Mouse (Mus musculus) brain, embryonic 18.5 days (tissue): Measurements from ENCODE around the gene Fancc.

Source experiments
- DNase-seq: peaks from one replicate; pipeline ENCODE4 v3.0.0-alpha.2; 2012; ENCODE audit warnings: low read depth, low spot score

Fancc gene

DNA sequence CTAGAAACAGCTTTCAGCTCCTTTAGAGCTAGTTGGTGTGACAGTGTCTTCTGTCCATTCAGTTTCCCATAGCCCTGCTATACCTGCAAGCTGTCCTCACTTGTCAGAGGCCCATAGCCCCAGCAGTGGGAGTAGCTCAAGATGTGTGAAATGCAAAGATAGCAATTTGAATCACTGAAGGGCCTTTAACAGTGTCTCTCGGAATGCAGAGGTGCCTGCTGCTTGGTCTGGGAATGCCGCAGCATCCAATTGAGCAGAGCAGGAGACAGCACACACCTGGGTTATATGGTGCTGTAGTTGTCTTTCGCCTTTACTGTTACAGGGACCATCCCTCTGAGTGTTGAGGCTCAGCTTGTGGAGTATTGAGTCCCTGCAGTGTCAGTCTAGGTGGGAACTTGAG is 203.4 kb downstream of the Fancc start:
- DNase-seq: no peak

DNA sequence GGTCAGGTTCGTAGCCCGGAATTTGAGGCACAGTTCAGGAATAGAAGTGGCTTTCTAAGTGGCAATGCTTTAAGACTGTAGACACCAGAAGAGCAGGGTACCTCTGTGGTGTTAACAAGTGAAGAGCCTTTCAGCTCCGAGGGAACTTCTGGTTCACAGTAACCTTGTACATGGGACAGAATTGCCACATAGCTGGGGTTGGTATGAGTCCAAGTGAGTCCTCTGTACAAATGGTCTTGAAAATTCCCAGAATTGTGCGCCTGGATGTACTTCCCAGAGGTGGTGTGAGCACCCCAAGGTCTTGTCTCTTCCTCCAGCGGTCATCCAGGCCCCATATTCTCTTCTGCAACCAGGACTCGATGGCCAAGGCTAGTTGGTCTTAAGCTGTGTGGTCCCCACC is 206.1 kb downstream of the Fancc start:
- no peak for DNase-seq

DNA sequence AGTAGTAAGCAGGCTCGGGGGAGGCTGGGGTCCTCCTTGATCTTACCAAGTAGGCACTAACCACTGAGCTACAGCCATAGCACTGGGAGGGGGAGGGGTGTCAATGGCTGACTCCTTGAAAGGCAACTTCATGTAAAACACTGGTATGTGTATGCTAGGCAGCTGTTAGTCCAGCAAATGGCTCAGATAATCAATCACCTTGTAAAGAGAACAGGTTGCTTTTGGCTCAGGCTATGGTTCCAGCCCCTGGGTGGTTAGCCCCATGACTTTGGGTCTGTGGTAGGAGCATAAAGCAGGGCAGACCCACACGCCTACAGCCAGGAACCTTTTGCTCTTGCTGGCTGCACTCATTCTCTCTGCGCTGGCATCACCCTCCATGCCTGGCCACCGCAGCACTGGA is 207.0 kb downstream of the Fancc start:
- DNase-seq: no peak

DNA sequence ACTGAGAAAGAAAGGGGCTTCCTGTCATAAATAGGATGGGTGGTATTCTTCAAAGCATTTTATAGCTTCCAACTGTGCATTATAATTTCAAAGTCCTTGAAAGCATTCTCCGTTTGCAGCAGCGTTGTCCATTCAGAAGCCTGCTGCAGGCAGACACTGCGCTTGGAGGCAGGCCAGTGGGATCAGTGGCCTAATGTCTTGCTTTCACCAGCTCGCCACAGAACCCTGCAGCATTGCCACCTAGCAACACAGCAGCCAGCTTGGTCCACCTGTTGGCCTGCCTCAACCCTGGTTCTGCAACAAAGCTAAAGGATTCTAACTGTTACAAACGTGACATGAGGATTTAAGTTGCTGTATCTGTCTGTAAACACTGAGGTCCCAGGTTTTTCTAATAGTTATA is 207.4 kb downstream of the Fancc start:
- no peak for DNase-seq

DNA sequence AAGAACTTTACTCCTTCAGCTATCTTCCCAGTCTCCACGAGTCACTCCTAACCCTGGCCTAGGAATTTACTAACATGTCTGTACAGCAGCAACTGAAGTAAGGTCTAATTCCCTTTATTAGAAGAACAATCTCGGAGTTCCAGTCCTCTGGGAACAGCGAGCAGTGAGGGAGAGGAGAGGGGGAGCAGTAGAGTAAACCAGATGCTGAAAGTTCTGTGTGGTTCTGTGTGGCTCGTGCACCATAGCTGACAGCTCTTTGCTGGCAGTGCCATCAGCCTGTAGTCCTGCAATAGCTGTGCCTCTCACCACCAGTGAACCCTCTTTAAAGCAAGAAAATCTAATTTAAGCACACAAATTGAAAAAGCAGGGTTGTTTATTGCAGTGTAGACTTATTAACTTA is 207.9 kb downstream of the Fancc start:
- no peak for DNase-seq

DNA sequence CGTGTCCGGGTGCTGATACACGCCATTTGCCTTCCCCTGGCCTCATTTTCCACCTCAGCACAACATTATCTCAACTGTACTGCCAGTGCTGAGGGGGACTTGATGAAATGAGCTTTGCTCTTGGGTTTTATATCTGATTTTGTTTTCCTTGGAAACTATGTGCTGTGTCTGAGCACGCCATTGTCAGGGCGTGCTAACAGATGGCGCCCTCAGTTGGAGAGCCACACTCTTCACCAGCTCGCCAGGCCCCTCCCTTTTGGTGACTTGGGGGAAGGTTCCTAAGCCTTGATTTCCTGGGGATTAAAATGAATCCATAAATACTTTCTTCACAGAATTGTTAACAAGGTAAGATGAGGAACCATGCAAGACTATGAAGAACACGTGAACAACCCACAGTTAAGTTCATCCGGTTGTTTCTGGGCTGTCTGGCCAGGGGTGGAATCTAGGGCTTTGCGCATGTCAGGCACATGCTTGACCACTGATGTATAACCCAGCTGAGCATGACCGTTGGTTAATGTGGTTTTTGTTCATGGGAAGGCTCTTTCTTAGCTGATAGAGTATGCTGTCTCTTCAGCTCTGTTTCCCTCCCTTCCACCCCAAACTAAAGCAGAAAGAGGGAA is 210.5 kb downstream of the Fancc start:
- DNase-seq: no peak

DNA sequence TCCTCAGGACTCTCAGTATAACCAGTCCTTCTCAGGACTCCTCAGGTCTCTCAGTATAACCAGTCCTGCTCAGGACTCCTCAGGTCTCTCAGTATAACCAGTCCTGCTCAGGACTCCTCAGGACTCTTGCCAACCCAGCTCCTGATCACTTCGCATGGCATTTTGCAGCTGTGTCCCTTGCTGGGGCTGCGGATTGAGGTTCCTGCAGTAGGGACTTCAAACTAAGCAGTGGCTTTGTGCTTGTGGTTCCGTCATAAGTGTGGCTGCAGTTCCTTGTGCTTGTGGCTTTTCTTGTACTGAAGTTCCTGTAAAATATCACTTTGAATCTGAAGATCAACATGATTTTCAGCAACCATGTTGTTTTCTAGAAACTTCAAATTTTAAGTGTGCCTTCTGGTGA is 212.3 kb downstream of the Fancc start:
- no peak for DNase-seq

DNA sequence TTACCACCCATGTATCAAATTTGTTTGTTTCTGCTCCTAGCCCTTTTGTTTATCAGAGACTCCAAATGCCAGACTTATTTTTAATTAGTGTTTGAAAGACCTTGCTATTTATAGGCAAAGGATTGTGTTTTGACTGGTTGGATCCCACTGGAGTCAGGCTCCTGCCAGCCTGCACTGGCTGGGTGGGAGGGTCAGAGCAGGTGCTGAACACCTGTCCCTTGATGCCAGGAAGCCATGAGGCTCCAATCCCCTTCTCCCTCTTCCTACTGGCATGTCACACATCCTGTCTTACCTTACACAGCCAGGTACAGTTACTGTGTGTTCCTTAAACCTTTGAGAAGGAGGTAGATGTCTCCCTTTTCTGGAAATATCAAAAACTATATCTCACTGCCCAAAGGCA is 213.8 kb downstream of the Fancc start:
- DNase-seq: no peak

DNA sequence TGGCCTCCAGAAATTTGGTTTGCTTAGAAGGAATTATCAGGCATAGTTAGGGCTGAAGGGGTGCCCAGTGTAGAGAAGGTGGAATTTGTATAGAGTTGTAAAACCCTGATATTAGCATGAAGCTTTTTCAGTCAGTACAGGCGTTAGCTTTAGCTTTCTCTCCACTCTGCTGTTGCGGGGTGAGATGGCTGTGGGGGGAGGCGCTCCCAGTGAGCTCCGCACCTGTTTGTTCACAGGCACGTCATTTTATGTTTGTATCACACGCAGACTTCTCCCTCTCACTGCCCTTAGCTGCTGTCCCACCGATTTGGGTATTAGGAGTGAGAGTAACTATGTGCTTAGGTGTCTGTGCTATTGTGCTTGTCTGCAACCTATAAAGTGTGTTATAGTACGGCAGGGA is 215.9 kb downstream of the Fancc start:
- no peak for DNase-seq

DNA sequence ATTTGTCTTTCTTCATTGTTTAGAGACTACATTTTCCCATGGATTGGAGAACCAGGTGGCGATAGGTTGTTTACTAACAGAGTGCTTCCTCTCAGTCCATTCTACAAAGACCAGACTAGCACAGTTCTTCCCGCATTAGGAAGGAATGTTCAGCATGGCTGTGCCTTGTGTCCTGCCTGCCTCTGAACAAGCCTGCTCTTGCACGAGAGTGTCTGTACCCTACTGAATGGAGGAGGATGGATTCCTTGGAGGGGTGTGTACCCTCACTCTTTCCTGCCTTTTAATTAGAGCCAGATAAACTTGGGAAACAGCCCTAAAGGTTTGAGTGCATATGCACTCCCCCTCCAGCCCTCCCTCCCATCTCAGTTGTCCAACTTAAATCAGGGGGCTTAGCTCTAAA is 216.7 kb downstream of the Fancc start:
- no peak for DNase-seq

DNA sequence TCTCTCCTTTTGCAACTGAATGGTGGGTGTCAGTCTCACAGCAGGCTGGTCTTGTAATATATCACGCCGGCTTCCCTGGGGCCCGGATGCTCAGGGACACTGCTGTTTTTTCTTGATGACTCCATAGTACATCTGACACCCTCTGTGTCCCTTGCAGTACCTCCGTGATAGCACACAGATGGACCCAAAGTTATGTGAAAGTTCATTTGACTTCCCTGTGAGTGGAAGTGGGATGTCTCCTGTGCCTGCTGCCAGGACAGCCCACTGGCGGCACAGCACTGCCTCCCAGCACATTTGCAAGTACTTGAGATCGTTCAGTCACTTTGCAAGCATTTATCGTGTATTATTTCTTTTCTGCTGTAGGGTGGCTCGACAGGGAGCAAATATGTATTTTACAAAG is 217.3 kb downstream of the Fancc start:
- no peak for DNase-seq

DNA sequence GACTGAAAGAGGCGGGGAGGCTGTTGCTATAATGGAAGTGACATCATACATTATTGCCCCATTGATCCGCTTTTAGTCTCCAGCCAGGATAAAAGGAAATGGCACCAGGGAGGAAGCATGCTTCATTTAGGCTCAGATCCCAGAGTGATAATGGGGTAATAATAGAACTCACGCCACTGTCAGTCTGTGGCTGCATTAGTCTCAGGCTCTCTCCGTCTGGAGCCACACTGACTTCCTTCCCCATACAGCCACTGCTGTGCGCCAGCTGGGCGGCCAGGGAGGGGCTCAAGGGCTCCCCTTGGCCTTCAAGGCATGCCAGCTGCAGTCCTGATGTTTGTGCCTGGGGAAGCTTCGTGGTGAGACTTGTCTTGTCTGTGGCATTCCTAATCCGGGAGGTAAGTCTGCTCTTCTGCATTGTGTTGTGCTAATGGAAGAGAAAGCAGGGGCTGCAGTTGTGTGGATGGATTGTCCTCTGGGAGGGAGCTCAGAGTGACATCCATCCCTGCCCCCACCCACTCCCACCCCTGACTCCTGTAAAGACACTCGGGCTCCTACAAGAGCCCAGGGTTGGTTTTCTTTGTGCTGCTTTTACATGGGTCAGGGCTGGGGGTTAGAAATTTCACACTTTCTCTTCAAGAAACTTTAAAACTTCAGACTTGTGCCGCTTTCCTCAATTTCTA is 218.1 kb downstream of the Fancc start:
- no peak for DNase-seq

DNA sequence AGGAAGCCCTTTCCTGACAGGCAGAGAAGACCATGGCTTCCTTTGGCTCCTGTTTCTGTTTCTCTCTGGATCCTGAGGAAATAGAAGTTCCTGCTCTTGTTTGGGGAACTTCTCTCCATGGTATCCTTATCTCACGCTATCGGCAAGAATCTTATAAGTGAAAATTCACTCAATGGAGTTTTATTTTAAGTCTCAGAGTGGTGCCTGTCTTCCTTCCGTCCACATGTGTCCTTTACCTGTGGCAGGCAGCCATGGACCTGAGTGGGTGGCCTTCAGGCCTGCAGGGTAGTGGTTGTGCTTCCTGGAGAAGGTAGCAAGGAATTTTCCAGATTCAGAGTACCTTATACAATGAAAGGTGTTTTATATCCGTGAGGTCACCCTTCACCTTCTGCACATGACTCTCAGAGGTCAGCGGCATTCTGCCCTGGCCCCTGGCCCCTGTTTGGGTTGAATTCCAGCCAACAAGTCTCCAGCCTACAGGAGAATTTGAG is 218.9 kb downstream of the Fancc start:
- DNase-seq: no peak

DNA sequence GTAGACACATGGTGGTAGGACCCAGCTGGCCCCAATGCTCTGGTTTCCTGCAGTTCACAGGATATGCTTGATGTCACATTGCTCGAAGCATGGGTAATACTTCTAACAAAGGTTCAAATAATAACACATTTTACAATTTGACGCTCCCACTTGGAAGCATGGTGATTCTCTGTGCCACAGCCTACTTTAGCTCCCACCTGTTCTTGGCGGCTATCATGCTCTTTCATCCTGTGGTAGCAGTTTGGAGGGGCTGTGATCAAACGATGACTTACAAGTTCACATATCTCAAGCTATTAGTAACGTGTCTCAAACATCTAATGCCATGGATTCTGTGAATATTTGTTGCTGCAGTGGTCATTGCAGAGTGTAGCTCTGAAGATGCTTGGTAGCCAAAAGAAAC is 219.8 kb downstream of the Fancc start:
- no peak for DNase-seq

DNA sequence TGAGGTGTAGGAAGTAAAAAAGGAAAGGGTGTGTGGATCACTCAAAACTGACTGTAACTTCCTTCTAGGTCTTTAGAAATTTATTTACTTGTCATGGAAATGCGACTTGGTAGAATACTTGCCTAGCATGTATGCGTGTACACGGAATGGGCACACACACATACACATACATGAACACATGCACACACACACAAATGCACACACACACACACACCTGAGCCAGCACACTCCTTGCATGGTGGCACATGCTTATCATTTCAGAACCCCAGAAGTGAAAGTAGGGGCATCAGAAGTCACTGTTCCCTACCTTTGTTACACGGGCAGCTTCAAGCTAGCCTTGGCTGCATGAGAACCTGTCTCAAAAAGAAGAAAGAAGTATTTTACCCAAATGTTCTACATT is 220.7 kb downstream of the Fancc start:
- no peak for DNase-seq

DNA sequence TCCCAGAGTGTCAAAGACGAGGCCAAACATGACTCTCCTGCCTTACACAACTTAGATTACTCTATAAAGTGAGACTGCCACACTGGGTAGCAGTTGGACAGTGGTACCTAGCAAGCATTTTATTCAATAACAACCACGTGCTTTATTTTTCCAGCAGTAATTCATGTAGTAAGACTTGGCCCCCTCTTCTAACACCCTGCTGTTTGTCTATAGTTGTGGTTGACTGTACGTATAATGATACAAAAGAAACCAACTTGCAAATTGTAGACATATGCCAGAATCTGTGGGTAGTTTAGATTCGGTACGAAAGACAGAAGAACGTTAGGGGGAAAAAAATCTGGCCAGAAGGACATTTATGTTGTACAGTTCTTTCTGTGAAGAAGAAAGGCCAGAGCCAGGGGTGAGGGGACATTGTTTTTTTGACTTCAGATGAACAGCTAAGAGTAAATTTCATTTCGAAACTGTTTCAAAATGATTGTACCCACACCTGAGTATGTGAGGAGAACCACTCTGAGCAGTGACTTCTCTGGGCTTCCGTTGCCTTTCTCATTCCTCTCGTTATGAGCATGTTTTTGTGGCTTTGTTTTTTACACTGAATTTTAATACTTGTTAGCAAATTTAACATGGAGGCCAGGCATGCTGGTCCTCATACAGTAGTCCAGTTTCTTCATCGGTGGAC is 222.5 kb downstream of the Fancc start:
- no peak for DNase-seq

DNA sequence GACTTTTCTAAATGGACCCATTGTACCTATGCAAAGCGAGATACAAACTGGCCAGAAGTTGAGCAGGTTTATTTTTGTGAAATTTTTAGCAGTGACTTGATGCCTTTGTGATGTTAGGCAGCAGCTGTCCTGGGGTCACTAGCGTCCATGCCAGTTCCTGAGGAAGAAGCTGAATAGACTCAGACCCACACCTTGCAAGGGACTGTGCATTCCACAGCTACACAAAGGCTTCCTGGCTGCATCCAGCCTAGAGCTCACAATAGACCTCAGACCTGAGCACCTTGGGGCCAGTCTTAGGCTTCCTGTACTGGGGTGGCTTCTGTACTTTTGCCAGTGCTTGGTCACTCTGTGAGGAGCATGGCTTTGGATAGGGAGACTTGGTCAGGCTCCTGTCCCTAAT is 223.2 kb downstream of the Fancc start:
- no peak for DNase-seq

DNA sequence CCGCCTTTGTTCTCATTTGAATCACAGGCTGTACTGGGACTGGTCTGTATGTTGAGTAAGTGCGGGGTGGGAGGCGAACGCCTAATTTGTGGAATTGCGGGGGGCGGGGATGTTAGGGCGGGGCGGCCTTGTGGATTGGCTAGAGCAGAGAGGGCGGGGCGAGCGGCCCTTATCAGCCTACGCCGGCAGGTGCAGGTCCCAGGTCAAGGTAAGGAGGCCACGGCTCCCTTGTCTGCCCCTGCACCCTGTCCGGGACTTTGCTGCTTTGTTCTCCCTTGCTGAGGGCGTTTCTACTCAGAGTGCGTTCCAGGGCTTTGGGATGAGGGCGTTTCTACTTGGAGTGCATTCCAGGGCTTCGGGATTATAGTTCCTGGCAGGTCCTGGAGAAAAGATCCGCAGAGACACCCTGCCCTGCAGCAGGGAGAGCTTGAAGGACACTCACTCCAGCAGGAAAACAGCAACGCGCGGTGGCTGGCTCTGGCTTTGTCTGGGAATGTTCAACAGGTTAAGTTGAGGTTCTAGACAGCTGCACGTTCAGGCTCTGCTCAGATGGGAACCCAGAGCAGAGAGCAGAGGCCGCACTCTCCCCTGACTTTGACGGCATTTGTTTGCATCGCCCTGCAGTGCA is 224.4 kb downstream of the Fancc start:
- no peak for DNase-seq

DNA sequence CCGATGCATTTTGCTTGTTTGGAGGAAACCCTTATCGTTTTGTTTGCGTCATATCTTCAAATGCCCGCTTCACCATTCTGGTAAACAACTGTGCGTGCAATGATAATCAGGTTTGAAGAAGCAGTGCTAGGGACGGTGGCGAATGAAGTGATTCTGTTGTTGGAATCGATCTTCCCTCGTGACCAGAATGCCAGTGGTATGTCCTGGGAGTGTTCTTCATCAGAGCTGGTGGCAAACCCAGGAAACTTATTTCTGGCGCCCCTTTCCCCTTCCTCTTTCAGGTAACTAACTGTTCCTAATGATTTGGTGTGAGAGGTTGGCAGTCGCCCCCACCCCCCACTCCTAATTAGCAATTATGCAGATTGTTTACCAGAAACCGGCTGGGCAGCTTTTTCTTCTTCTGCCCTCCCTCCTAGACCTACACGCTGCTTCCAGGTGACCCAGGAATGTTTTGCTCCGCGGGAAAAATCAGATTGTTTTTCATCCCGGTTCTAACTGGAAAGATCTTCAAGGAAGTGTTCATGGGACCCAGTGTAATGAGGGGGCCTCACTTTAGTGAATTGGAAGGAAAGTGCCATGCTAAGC is 225.0 kb downstream of the Fancc start:
- DNase-seq: no peak

DNA sequence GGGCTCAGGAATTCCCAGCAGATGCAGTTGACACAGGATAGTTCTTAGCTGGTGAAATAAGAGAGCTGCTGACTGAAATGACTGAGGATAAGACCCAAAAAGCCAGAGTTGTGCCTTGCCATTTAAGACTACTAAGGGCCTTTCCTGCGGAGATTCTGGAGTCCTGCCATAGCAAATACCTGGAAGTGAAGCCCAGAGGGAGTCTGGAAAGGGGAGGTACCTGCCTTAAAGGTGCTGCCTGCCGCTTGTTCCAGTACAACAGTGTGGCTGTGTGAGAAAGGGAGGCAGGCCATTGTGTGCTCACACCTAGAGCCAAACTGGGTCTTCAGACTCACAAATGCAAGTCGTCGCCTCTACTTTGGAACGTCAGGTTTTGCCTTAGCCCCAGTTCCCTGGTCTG is 226.9 kb downstream of the Fancc start:
- DNase-seq: no peak

DNA sequence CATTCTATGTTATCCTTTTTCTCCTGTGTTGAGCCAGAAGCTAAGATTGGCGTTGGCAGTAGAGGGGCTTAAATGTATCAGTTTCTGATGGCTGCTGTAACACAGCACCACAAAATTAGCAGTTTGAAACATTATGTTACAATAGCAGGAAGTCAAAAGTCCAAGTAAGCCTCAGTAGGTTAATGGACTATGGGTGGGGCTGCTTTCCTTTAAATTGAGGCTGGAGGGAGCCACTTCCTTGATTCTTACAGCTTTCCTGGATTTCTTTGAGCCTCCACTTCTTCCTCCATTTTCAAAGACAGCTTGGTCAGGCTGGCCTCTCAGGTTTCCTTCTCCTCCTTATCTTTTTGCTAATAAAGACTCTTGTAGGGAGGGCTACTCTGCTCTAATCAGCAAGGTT is 228.3 kb downstream of the Fancc start:
- no peak for DNase-seq

DNA sequence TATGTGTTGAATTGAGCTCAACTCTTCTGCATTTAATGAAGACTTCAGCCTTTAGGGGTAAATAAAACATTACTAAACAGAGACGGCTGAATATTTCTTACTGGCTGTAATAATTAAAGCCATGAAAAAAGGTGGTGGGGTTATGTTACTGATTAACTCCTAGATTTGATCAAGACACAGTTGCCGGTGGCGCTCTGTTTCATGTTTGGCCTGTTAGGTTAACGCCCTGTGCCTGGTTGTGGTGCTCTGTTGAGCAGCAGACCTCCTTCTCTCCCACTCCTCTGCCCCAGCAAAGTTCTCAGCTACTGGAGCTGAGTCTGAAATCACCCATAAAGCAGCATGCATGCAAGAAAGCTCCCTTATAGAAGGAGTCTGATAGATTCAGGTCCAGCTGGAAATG is 228.7 kb downstream of the Fancc start:
- no peak for DNase-seq
